Mouse (Mus musculus) megakaryocyte, embryonic 14.5 days (primary cell): Measurements from ENCODE around the gene Polr3g.

ENCODE experiments used
- FLI1 ChIP-seq: IDR thresholded peaks from 2 replicates; pipeline ENCODE4 v1.6.1; 2012; ENCODE audit warnings: low read length, inconsistent platforms, mixed read lengths
- GATA1 ChIP-seq: IDR thresholded peaks from 3 replicates; pipeline ENCODE4 v1.6.1; 2012; ENCODE audit warnings: mixed read lengths, low read length, inconsistent platforms, borderline replicate concordance

GRCm38 (mm10) chr13:81729102-81729501, 18.3 kb upstream of the Polr3g start:
- TF ChIP-seq GATA1 (no peak), FLI1 (no peak)
